8 mouse cellular contexts compared by ENCODE assay signal in genomic region chr7:128610897-128611798, GRCm38 (mm10). TPM values are rescaled to one million over a fixed set of nuclear protein-coding genes. Genes with fewer than 3 reads are reported as not detected.
A peak's percentile ranks its signal among the peaks of the same experiment; 100 is the strongest.
DNase-seq lines count a peak whose midpoint lies in the region; ATAC-seq lines count a peak whose summit lies in the region.

Inpp5f (plus strand) TSS chr7:128611328.

- peak within 1 kb of the TSS; percentile 66 to 86 for H3K4me3 ChIP-seq in heart, embryonic 14.5 days (ENCODE audit: control insufficient read depth in 1 of 2, insufficient read depth in 1 of 2, low read depth in 1 of 2, low read length in 2 of 2)
- H3K4me3 ChIP-seq in liver, embryonic 13.5 days (replicated peaks): peak within 1 kb of the TSS; percentile 71
- peak within 1 kb of the TSS; percentile 94 for H3K4me3 ChIP-seq in stomach, embryonic 16.5 days (replicated peaks; ENCODE audit: low read length)

- 0 out of 2 replicates have a peak, but pooled peaks cover 2% of the 10 kb centered on the region for H3K9me3 ChIP-seq in heart, embryonic 14.5 days (ENCODE audit: control insufficient read depth, low read length)
- H3K9me3 ChIP-seq in liver, embryonic 13.5 days (replicated peaks): no peaks in the 10 kb centered on the region
- H3K9me3 ChIP-seq in stomach, embryonic 16.5 days (replicated peaks; ENCODE audit: control insufficient read depth, low read length): no peaks in the 10 kb centered on the region

- H3K27ac ChIP-seq in heart, embryonic 14.5 days (replicated peaks in 1 of 2; ENCODE audit: control insufficient read depth in 1 of 2, insufficient read depth in 1 of 2, low read depth in 2 of 2, low read length in 2 of 2): peak within 1 kb of the TSS; percentile 4 to 77; a peak in 2 of 4 replicates
- peak within 1 kb of the TSS; percentile 75 for H3K27ac ChIP-seq in liver, embryonic 13.5 days
- peak within 1 kb of the TSS; percentile 93 for H3K27ac ChIP-seq in stomach, embryonic 16.5 days (ENCODE audit: low read length)

- peak within 1 kb of the TSS; percentile 88 for H3K9ac ChIP-seq in heart, embryonic 14.5 days (ENCODE audit: low read length)
- H3K9ac ChIP-seq in liver, embryonic 13.5 days: peak within 1 kb of the TSS; percentile 75
- H3K9ac ChIP-seq in stomach, embryonic 16.5 days (ENCODE audit: low read length): peak within 1 kb of the TSS; percentile 88

- no peaks in the 10 kb centered on the region for H3K36me3 ChIP-seq in heart, embryonic 14.5 days (ENCODE audit: control insufficient read depth, insufficient read depth, low read length)
- H3K36me3 ChIP-seq in liver, embryonic 13.5 days: no peaks in the 10 kb centered on the region
- H3K36me3 ChIP-seq in stomach, embryonic 16.5 days (ENCODE audit: control insufficient read depth, insufficient read depth, low read length): no peaks in the 10 kb centered on the region

- peak; percentile 100 for ATAC-seq in CD4-positive, CD25-positive, alpha-beta regulatory T cell, adult 4 months
- peak; percentile 100 for ATAC-seq in heart, embryonic 14.5 days (ENCODE audit: insufficient number of reproducible peaks, insufficient read depth, low FRiP score, low read depth)
- ATAC-seq in liver, embryonic 13.5 days (ENCODE audit: low read depth): peak; percentile 95
- ATAC-seq in stomach, embryonic 16.5 days (ENCODE audit: insufficient read depth, low FRiP score): peak; percentile 100

- H3K4me1 ChIP-seq in heart, embryonic 14.5 days (ENCODE audit: control insufficient read depth in 2 of 2, insufficient read depth in 2 of 2, low read length in 2 of 2): peaks cover 2 to 16% of the 10 kb centered on the region in 2 experiments; a peak in 3 of 4 replicates
- peaks cover 24% of the 10 kb centered on the region for H3K4me1 ChIP-seq in liver, embryonic 13.5 days (replicated peaks)
- H3K4me1 ChIP-seq in stomach, embryonic 16.5 days (ENCODE audit: control insufficient read depth, insufficient read depth, low read length): peaks cover 14% of the 10 kb centered on the region

- WGBS in heart, embryonic 14.5 days: 3% methylated on average over 68 of the region's 68 CpGs
- 2% methylated on average over 68 of the region's 68 CpGs for WGBS in liver, embryonic 13.5 days (ENCODE audit: insufficient replicate concordance)
- WGBS in stomach, embryonic 16.5 days: 2% methylated on average over 63 of the region's 68 CpGs

- peak within 1 kb of the TSS; percentile 90 for H3K4me2 ChIP-seq in heart, embryonic 14.5 days (ENCODE audit: low read length)
- peak within 1 kb of the TSS; percentile 92 for H3K4me2 ChIP-seq in liver, embryonic 13.5 days
- H3K4me2 ChIP-seq in stomach, embryonic 16.5 days (ENCODE audit: low read depth, low read length): peak within 1 kb of the TSS; percentile 79

- peak; percentile 99 for DNase-seq in c-Kit-negative CD71-positive TER-119-positive erythroid progenitor cells, embryonic 14.5 days (ENCODE audit: low read depth, low spot score)
- DNase-seq in fibroblast of lung, adult 2 months (ENCODE audit: low read depth): peak; percentile 98
- DNase-seq in kidney, postnatal 14 days: peak; percentile 99
- peak; percentile 99 for DNase-seq in liver, embryonic 13.5 days
- DNase-seq in neural tube, embryonic 10.5 days (ENCODE audit: extremely low spot score, low spot score): peak; percentile 96

- no peaks in the 10 kb centered on the region for H3K27me3 ChIP-seq in heart, embryonic 14.5 days (ENCODE audit: control insufficient read depth, insufficient read depth, low read length)
- no peaks in the 10 kb centered on the region for H3K27me3 ChIP-seq in liver, embryonic 13.5 days
- no peaks in the 10 kb centered on the region for H3K27me3 ChIP-seq in stomach, embryonic 16.5 days (ENCODE audit: control insufficient read depth, insufficient read depth, low read length)

RNA-seq across cellular contexts. Expression of gene Inpp5f, which starts in this region (rescaled TPM):
- 10 to 100 TPM; 77.6 to 98.5 TPM for polyA plus RNA-seq in CD4-positive, CD25-positive, alpha-beta regulatory T cell, adult 4 months (2017; shearing (Covaris generic))
- 15.6 and 17.3 TPM in 2 replicates for polyA plus RNA-seq in heart, embryonic 14.5 days (2014; fragmentation: Nextera tagmentation; extraction: Ambion mirVana)
- polyA plus RNA-seq in liver, embryonic 13.5 days (2015; fragmentation: Nextera tagmentation; extraction: Ambion mirVana): 6.9 and 7.4 TPM in 2 replicates
- 18.5 and 20.2 TPM in 2 replicates for polyA plus RNA-seq in stomach, embryonic 16.5 days (2015; fragmentation: Nextera tagmentation; extraction: Ambion mirVana)

Comparison
In these comparisons a context has a peak if more than half of its experiments do, and no peak if none do; other contexts are left out.
1. Peak in every context shown above with its lines: DNase-seq, ATAC-seq, H3K4me3 ChIP-seq and H3K27ac ChIP-seq.
2. H3K27ac ChIP-seq: peak in every context shown above with its lines; median percentile 93 in stomach, embryonic 16.5 days; 75 in liver, embryonic 13.5 days; 40 in heart, embryonic 14.5 days.